Mouse (Mus musculus) lung, postnatal 0 days (tissue): Measurements from ENCODE around the gene Ippk.

Source experiments
- CTCF ChIP-seq: IDR thresholded peaks from 2 replicates; pipeline ENCODE4 v1.5.1; 2016; ENCODE audit warnings: antibody characterized with exemption, mild to moderate bottlenecking
- EP300 ChIP-seq: IDR thresholded peaks from 2 replicates; pipeline ENCODE4 v1.6.1; 2016; ENCODE audit warnings: antibody characterized with exemption, mild to moderate bottlenecking, control low read depth

- TF ChIP-seq CTCF (no peak), EP300 (no peak)
These were observed 51.6 kb downstream of the Ippk start for GRCm38 (mm10) chr13:49472676-49473005.
